Mouse (Mus musculus) C2C12 (cell line): ENCODE measurements around the gene Agap1.

ENCODE experiments used
- CTCF ChIP-seq: IDR thresholded peaks from one replicate; pipeline ENCODE4 v1.5.1; 2011; ENCODE audit not compliant: control insufficient read depth, insufficient read depth, insufficient read length
- FOSL1 ChIP-seq: IDR thresholded peaks from one replicate; pipeline ENCODE4 v1.8.0; 2011; ENCODE audit warnings: mild to moderate bottlenecking, low read length; ENCODE audit not compliant: poor library complexity, insufficient read depth, severe bottlenecking
- MAX ChIP-seq: IDR thresholded peaks from one replicate; pipeline ENCODE4 v1.6.1; 2011; ENCODE audit warnings: mild to moderate bottlenecking, control low read depth
- MYOG ChIP-seq: IDR thresholded peaks from one replicate; pipeline ENCODE4 v1.6.1; 2011; ENCODE audit not compliant: control insufficient read depth, insufficient read length; ENCODE audit errors: extremely low read depth

DNA sequence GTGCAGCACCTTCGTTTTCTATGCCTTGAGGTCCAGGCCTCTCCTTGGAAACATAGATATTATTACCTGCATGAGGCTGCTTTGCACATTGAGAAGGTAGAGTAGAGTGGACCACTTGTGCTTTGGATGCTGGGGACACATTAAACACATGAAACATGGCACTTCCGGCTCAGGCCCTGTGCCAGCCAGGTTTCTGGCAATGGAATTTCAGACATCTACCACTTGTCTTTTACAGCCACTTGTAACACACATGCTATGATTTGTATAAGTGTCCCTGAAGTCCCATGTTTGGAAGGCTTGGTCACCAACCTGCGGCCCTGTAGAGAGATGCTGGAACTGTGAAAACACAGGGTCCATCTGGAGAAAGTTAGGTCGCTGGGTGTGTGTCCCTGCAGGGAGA is 262.5 kb downstream of the Agap1 start:
- TF ChIP-seq CTCF (no peak), MYOG (no peak), MAX (no peak), FOSL1 (no peak)
